Mouse (Mus musculus): ENCODE measurements around the gene Ano9. TPM values are rescaled to one million over a fixed set of nuclear protein-coding genes. Genes with fewer than 3 reads are reported as not detected.

Ano9 gene
- total and polyA plus RNA-seq, 3 experiments, result 0.03 to 0.08 TPM; not detected in 1

- H3K9me3 ChIP-seq (replicated peaks; ENCODE audit: insufficient read depth, low read length), result no peaks in the 10 kb centered on the region
- DNase-seq (ENCODE audit: low read depth, low spot score), result no peak
- H3K4me1 ChIP-seq (ENCODE audit: control insufficient read depth in 1 of 2, insufficient read depth in 2 of 2, low read length in 2 of 2), result no peaks in the 10 kb centered on the region
- H3K79me2 ChIP-seq (ENCODE audit: control insufficient read depth, insufficient read depth, low read length, poor library complexity), result no peaks in the 10 kb centered on the region
- H3K36me3 ChIP-seq (ENCODE audit: control insufficient read depth in 1 of 2, insufficient read depth in 2 of 2, low read length in 2 of 2), result no peaks in the 10 kb centered on the region
- no peak overlapping the region for H3K9ac ChIP-seq (ENCODE audit: control insufficient read depth, low read depth, low read length, poor library complexity, severe bottlenecking)
- no peak for TF ChIP-seq MYC (IDR thresholded peaks at IDR 0.05; ENCODE audit: low read depth, low read length)
- TF ChIP-seq POLR2AphosphoS5 (IDR thresholded peaks at IDR 0.05; ENCODE audit: borderline replicate concordance, low read depth, low read length), result no peak
- no peak for TF ChIP-seq NRF1 (IDR thresholded peaks at IDR 0.05; ENCODE audit: insufficient read depth, low read depth, low read length, poor library complexity, severe bottlenecking)
- no peak for TF ChIP-seq ZC3H11A (IDR thresholded peaks at IDR 0.05; ENCODE audit: low read depth, low read length)
- TF ChIP-seq ZKSCAN1 (IDR thresholded peaks at IDR 0.05; ENCODE audit: low read depth, low read length), result no peak
- TF ChIP-seq SMC3 (IDR thresholded peaks at IDR 0.05; ENCODE audit: low read depth, low read length), result no peak
- TF ChIP-seq NELFE (IDR thresholded peaks at IDR 0.05; ENCODE audit: low read depth, low read length), result no peak
- TF ChIP-seq CHD2 (IDR thresholded peaks at IDR 0.05; ENCODE audit: low read length), result no peak
- TF ChIP-seq TBP (IDR thresholded peaks at IDR 0.05; ENCODE audit: low read depth, low read length), result no peak
- TF ChIP-seq JUND (IDR thresholded peaks at IDR 0.05; ENCODE audit: low read depth, low read length), result no peak
- no peak for TF ChIP-seq ZNF384 (IDR thresholded peaks at IDR 0.05; ENCODE audit: low read depth, low read length)
- TF ChIP-seq ZMIZ1 (IDR thresholded peaks at IDR 0.05; ENCODE audit: low read depth, low read length), result no peak
- no peak overlapping the region for H3K27ac ChIP-seq (ENCODE audit: control insufficient read depth, low read depth, low read length)
- peaks cover 0 to 2% of the 10 kb centered on the region in 2 experiments; a peak in 3 of 4 replicates for H3K27me3 ChIP-seq (ENCODE audit: control insufficient read depth in 1 of 2, insufficient read depth in 2 of 2, low read length in 2 of 2)
- no peak overlapping the region for H3K4me3 ChIP-seq (ENCODE audit: control insufficient read depth in 1 of 2, insufficient read depth in 1 of 2, low read depth in 2 of 2, low read length in 2 of 2)
These were observed 38.7 kb downstream of the Ano9 start for GRCm38 (mm10) chr7:141078876-141079275.

DNA sequence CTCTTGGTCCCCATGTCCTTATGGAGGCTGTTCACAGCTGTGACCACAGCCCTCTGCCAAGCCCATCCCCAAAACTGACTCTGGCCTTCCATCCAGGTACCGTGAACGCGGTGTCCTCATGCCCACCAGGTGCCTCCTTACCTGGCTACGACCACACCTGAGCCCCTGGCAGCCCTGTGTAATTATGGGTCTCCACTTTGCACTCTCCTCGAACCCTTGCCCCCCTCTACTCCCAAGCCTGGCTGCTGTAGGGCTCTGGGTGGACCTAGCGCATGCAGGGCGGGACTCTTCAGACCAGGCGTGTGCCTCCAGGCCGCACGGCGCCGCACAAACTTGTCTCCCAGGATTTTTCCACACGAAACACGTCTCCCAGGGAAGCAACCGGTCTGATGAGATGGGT, 39.8 kb downstream of the Ano9 start, which contains the start of gene Pkp3:
Gene Pkp3, plus strand, starts transcription at position 378 of the 400 bp plus-strand sequence.
- Histone ChIP-seq H3K9ac (ENCODE audit: control insufficient read depth, low read depth, low read length, poor library complexity, severe bottlenecking) (no peak within 1 kb of the TSS), H3K9me3 (replicated peaks; ENCODE audit: insufficient read depth, low read length) (no peaks in the 10 kb centered on the region), H3K36me3 (ENCODE audit: control insufficient read depth in 1 of 2, insufficient read depth in 2 of 2, low read length in 2 of 2) (no peaks in the 10 kb centered on the region), H3K4me1 (ENCODE audit: control insufficient read depth in 1 of 2, insufficient read depth in 2 of 2, low read length in 2 of 2) (no peaks in the 10 kb centered on the region), H3K27me3 (ENCODE audit: control insufficient read depth in 1 of 2, insufficient read depth in 2 of 2, low read length in 2 of 2) (peaks cover 0 to 2% of the 10 kb centered on the region in 2 experiments; a peak in 3 of 4 replicates), H3K27ac (ENCODE audit: control insufficient read depth, low read depth, low read length) (no peak within 1 kb of the TSS), H3K79me2 (ENCODE audit: control insufficient read depth, insufficient read depth, low read length, poor library complexity) (no peaks in the 10 kb centered on the region), H3K4me3 (ENCODE audit: control insufficient read depth in 1 of 2, insufficient read depth in 1 of 2, low read depth in 2 of 2, low read length in 2 of 2) (no peak within 1 kb of the TSS)
- TF ChIP-seq HCFC1 (IDR thresholded peaks at IDR 0.05; ENCODE audit: low read depth, low read length), result no peak
- no peak for TF ChIP-seq MAZ (IDR thresholded peaks at IDR 0.05; ENCODE audit: low read depth, low read length)
- TF ChIP-seq ZC3H11A (IDR thresholded peaks at IDR 0.05; ENCODE audit: low read depth, low read length), result no peak
- no peak for TF ChIP-seq SIN3A (IDR thresholded peaks at IDR 0.05; ENCODE audit: low read length)
- TF ChIP-seq RCOR1 (IDR thresholded peaks at IDR 0.05; ENCODE audit: low read depth, low read length), result no peak
- no peak for TF ChIP-seq ZMIZ1 (IDR thresholded peaks at IDR 0.05; ENCODE audit: low read depth, low read length)
- no peak for TF ChIP-seq MYB (IDR thresholded peaks at IDR 0.05; ENCODE audit: low read depth, low read length)
- no peak for DNase-seq (ENCODE audit: low read depth, low spot score)

Data from MEL (cell line).